Mouse (Mus musculus): ENCODE results near the gene Cys1. TPM values are rescaled to one million over a fixed set of nuclear protein-coding genes. Genes with fewer than 3 reads are reported as not detected.

Cys1 gene
- polyA plus RNA-seq, 1 experiment from 2014 or later: 0.31 TPM

GRCm38 (mm10) chr12:24662131-24662530, 19.5 kb downstream of the Cys1 start:
- ATAC-seq: no peak
- no peak for TF ChIP-seq EP300 (IDR thresholded peaks at IDR 0.05; ENCODE audit: low read depth)
- no peak for TF ChIP-seq CTCF (IDR thresholded peaks at IDR 0.05; ENCODE audit: low read depth)
- H3K4me3 ChIP-seq (ENCODE audit: low read depth, low read length): no peak overlapping the region
- H3K27me3 ChIP-seq (ENCODE audit: insufficient read depth, low read length): no peaks in the 10 kb centered on the region
- peaks cover 41% of the 10 kb centered on the region for H3K36me3 ChIP-seq (replicated peaks; ENCODE audit: insufficient read depth, low read length)
- no peaks in the 10 kb centered on the region for H3K9me3 ChIP-seq (ENCODE audit: low read length)
- H3K4me1 ChIP-seq (ENCODE audit: insufficient read depth): peaks cover 32% of the 10 kb centered on the region
- WGBS (ENCODE audit: insufficient replicate concordance): 86% methylated on average over 5 of the region's 5 CpGs
- H3K9ac ChIP-seq (replicated peaks): no peak overlapping the region; the same call in 1 of the 2 replicates
- 0 out of 2 replicates have a peak overlapping the region, but pooled peaks have one; percentile 62 for H3K27ac ChIP-seq (ENCODE audit: low read depth)
- no peak for DNase-seq
- H3K4me2 ChIP-seq (ENCODE audit: low read depth, low read length): no peak overlapping the region

DNA sequence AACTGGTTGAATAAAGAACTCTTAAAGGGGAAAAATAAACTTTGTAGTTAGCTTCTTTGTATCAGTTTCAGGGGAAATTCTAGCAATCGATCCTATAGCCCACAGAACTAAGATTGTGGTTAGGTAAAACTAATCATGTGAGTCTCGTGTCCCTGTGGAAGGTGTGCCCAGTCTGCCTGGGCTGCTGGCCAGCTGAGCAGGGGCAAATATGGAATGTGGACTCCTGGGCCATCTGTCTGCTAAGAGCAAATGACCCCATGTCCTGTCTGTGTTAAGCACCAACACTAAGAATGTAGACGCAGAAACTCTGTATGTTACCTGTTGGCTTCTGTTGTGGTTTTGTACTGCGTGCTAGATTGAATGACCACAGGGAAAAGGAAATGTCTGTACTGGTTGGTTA, 20.5 kb downstream of the Cys1 start:
- TF ChIP-seq EP300 (IDR thresholded peaks at IDR 0.05; ENCODE audit: low read depth): 0 out of 2 replicates have a peak, but pooled peaks have one; percentile 37
- TF ChIP-seq CTCF (IDR thresholded peaks at IDR 0.05; ENCODE audit: low read depth): no peak
- Histone ChIP-seq H3K4me3 (ENCODE audit: low read depth, low read length) (no peak overlapping the region), H3K27me3 (ENCODE audit: insufficient read depth, low read length) (no peaks in the 10 kb centered on the region), H3K4me1 (ENCODE audit: insufficient read depth) (peaks cover 37% of the 10 kb centered on the region), H3K9ac (replicated peaks) (no peak overlapping the region), H3K36me3 (replicated peaks; ENCODE audit: insufficient read depth, low read length) (peaks cover 50% of the 10 kb centered on the region), H3K9me3 (ENCODE audit: low read length) (no peaks in the 10 kb centered on the region), H3K27ac (ENCODE audit: low read depth) (peak overlapping the region; percentile 62; the same call in 1 of the 2 replicates), H3K4me2 (ENCODE audit: low read depth, low read length) (0 out of 2 replicates have a peak overlapping the region, but pooled peaks have one; percentile 18)
- ATAC-seq (peak; percentile 88), DNase-seq (peak; percentile 67)
- WGBS (ENCODE audit: insufficient replicate concordance): 45% methylated on average over 4 of the region's 4 CpGs

DNA sequence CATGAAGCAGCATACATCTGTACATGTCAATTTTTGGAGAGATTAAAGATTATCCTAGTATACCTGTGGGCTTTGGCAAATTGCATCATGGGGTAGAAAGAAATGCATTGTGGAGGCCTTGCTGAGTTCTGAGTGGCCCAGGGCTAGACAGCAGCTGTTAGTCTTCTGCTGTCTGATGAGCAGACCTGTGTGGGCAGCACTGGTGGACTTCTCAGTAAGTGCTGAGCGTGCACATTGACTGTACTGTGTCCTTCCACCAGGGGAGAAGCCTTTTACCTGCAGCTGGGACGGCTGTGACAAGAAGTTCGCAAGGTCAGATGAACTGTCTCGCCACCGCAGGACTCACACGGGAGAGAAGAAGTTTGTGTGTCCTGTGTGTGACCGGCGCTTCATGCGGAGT, 21.7 kb downstream of the Cys1 start:
- Histone ChIP-seq H3K27me3 (ENCODE audit: insufficient read depth, low read length) (no peaks in the 10 kb centered on the region), H3K4me3 (ENCODE audit: low read depth, low read length) (no peak overlapping the region), H3K9me3 (ENCODE audit: low read length) (no peaks in the 10 kb centered on the region), H3K4me1 (ENCODE audit: insufficient read depth) (peaks cover 46% of the 10 kb centered on the region), H3K4me2 (ENCODE audit: low read depth, low read length) (no peak overlapping the region), H3K27ac (ENCODE audit: low read depth) (no peak overlapping the region), H3K9ac (replicated peaks) (no peak overlapping the region), H3K36me3 (replicated peaks; ENCODE audit: insufficient read depth, low read length) (peaks cover 62% of the 10 kb centered on the region)
- TF ChIP-seq EP300 (IDR thresholded peaks at IDR 0.05; ENCODE audit: low read depth): no peak
- TF ChIP-seq CTCF (IDR thresholded peaks at IDR 0.05; ENCODE audit: low read depth): no peak
- ATAC-seq (no peak), DNase-seq (no peak)
- WGBS (ENCODE audit: insufficient replicate concordance): 88% methylated on average over 9 of the region's 9 CpGs

DNA sequence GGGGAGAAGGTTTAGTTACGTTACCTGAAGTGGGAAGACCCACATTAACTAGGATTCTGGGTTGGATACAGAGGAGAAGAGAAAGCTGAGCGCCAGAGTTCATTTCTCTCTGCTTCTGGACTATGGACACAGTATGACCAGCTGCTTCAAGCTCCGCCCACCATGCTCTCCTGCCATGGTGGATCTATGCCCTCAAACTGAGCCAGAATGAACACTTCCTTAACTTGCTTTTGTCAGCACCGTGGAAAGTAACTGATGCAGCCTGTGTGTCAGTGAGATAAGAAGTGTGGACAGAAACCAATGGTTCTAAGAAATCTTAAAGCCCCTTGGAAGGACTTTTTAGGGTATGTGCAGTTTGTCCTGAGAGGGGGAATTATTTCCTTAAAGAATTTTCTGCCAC, 22.6 kb downstream of the Cys1 start:
- Histone ChIP-seq H3K36me3 (replicated peaks; ENCODE audit: insufficient read depth, low read length) (peaks cover 71% of the 10 kb centered on the region), H3K27me3 (ENCODE audit: insufficient read depth, low read length) (no peaks in the 10 kb centered on the region), H3K4me2 (ENCODE audit: low read depth, low read length) (no peak overlapping the region), H3K9me3 (ENCODE audit: low read length) (no peaks in the 10 kb centered on the region), H3K27ac (ENCODE audit: low read depth) (no peak overlapping the region), H3K9ac (replicated peaks) (no peak overlapping the region), H3K4me3 (ENCODE audit: low read depth, low read length) (no peak overlapping the region), H3K4me1 (ENCODE audit: insufficient read depth) (peaks cover 46% of the 10 kb centered on the region)
- no peak for DNase-seq
- no peak for TF ChIP-seq CTCF (IDR thresholded peaks at IDR 0.05; ENCODE audit: low read depth)
- TF ChIP-seq EP300 (IDR thresholded peaks at IDR 0.05; ENCODE audit: low read depth): no peak
- 68% methylated on average over 4 of the region's 4 CpGs for WGBS (ENCODE audit: insufficient replicate concordance)
- ATAC-seq: peak; percentile 21

DNA sequence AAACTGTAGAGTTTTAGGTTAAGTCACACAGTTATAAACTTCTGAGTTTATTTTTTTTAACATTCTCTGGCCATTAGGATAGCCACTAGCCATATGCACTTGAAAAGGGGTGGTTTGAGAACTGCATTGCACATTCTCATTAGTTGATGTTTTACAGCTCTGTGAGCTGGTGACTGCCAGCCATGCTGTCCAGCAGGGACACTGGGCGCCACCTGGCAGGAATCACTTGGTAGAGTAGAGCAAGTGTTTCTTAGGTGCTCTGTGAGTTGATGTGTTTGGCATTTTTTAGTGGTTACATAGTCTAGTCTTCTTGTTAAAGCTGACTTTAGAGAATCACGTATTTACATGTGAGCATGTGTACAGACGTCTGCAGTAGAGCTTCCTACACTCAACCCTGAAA, 25.2 kb downstream of the Cys1 start:
- Histone ChIP-seq H3K9ac (replicated peaks) (0 out of 2 replicates have a peak overlapping the region, but pooled peaks have one; percentile 11), H3K27ac (ENCODE audit: low read depth) (no peak overlapping the region), H3K9me3 (ENCODE audit: low read length) (no peaks in the 10 kb centered on the region), H3K36me3 (replicated peaks; ENCODE audit: insufficient read depth, low read length) (peaks cover 71% of the 10 kb centered on the region), H3K27me3 (ENCODE audit: insufficient read depth, low read length) (no peaks in the 10 kb centered on the region), H3K4me2 (ENCODE audit: low read depth, low read length) (peak overlapping the region; percentile 2), H3K4me1 (ENCODE audit: insufficient read depth) (peaks cover 55% of the 10 kb centered on the region), H3K4me3 (ENCODE audit: low read depth, low read length) (no peak overlapping the region)
- 80% methylated on average over 3 of the region's 3 CpGs for WGBS (ENCODE audit: insufficient replicate concordance)
- TF ChIP-seq EP300 (IDR thresholded peaks at IDR 0.05; ENCODE audit: low read depth): no peak
- no peak for TF ChIP-seq CTCF (IDR thresholded peaks at IDR 0.05; ENCODE audit: low read depth)
- ATAC-seq: no peak
- no peak for DNase-seq

- Histone ChIP-seq H3K4me1 (ENCODE audit: insufficient read depth) (peaks cover 60% of the 10 kb centered on the region), H3K4me2 (ENCODE audit: low read depth, low read length) (no peak overlapping the region), H3K27me3 (ENCODE audit: insufficient read depth, low read length) (no peaks in the 10 kb centered on the region), H3K4me3 (ENCODE audit: low read depth, low read length) (no peak overlapping the region), H3K9me3 (ENCODE audit: low read length) (no peaks in the 10 kb centered on the region), H3K9ac (replicated peaks) (no peak overlapping the region; the same call in 1 of the 2 replicates), H3K36me3 (replicated peaks; ENCODE audit: insufficient read depth, low read length) (peaks cover 56% of the 10 kb centered on the region), H3K27ac (ENCODE audit: low read depth) (no peak overlapping the region)
- ATAC-seq (no peak), DNase-seq (no peak)
- 87% methylated on average over 16 of the region's 16 CpGs for WGBS (ENCODE audit: insufficient replicate concordance)
- TF ChIP-seq CTCF (IDR thresholded peaks at IDR 0.05; ENCODE audit: low read depth): no peak
- no peak for TF ChIP-seq EP300 (IDR thresholded peaks at IDR 0.05; ENCODE audit: low read depth)
These were observed 27.3 kb downstream of the Cys1 start for GRCm38 (mm10) chr12:24654065-24654862.

Data from liver, postnatal 0 days (tissue).